Mouse (Mus musculus): ENCODE data around the gene Strc.

Gene Strc

DNA sequence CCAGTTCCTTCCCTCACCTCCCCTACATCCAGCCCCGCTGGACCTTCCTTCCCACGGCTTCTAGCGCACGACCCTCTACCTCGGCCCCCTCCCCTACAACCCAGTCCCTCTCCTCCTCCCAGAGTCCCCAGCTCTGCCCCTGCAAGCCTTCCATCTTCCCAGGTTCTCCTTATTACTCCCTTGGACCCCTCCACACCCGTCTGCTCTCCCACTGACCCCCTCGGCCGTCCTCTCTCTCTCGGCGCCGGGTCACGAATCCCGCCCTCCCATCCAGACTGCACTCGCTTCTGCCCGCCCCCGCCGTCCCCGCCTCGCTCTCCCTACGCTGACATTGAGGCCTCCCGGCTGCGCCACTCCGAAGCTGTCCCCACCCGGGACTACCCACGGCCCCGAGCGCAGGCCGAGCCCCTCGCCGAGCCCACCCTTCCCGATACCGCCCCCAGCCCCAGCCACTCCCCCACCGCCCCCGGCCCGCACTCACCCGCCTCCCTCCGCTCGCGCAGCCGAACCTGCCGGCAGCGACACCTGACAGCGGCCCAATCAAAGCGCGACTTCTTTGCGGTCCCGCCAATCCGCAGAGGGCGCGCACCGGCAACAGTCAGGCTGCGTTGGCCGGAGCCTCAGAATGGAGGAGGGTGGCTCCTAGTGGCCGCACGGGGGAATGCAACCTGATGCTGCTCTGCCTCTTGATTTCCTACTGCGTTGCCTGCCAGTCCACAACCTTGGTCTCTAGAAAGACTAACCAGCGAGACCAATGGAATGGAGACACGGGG is 32.0 kb downstream of the Strc start, which contains the start of gene Ppip5k1:
TSS of gene Ppip5k1 (minus strand) at position 577 of the 773 bp plus-strand sequence.
- DNase-seq = peak; percentile 98 to 99

GRCm38 (mm10) chr2:121354378-121354777 is 32.6 kb downstream of the Strc start:
- no peak for DNase-seq

DNA sequence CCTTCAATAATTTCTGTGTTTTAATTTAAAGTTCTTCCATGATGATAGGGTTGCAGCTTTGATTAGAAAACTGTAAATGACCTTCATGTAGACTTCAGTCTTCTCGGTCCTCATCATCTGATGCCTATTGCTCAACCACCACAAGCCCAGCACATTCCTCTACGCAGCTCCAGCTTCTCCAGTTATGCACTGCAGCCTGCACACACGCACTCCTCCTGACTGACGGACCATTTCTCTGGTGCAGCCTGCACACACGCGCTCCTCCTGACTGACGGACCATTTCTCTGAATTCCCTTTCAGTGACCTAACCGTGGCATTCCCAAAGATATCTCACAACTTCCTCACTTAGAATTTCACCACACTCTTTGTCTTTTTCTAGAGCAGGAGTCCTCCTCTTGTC is 33.8 kb downstream of the Strc start:
- DNase-seq = no peak

GRCm38 (mm10) chr2:121339057-121339456 is 47.9 kb downstream of the Strc start:
- DNase-seq = no peak

DNA sequence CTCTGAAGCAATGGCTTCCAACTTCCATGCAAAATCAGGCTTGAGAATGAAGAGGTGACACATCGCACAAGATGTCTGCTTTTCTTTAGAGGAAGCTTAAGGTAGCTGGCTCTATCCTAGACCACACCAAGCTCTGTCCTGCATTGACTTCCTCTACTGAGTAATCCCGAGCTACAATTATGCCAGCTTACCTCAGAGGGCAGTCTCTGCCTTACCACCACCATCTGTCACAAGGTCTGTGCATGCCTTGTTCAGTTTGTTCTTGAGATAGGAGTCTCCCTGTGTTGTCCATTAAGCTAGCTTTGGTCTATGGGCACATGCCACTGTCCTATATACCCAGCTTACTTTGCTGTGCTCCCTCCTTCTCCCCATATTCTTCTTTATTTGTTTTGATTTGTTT is 57.5 kb downstream of the Strc start:
- no peak for DNase-seq

- peak in 1 of 2 experiments; percentile 42 for DNase-seq
Observed at GRCm38 (mm10) chr2:121323693-121324470, 63.1 kb downstream of the Strc start.

- no peak for DNase-seq
Observed at GRCm38 (mm10) chr2:121323041-121323440, 63.9 kb downstream of the Strc start.

GRCm38 (mm10) chr2:121316278-121316677 is 70.7 kb downstream of the Strc start:
- no peak for DNase-seq

Data from kidney, postnatal 25 days (tissue).